Mouse (Mus musculus) frontal cortex, adult 2 months (tissue): ENCODE measurements around the gene Sgms1. TPM values are rescaled to one million over a fixed set of nuclear protein-coding genes. Genes with fewer than 3 reads are reported as not detected.

Experiments
- DNase-seq, 2 experiments: peaks; one replicate each; pipeline ENCODE4 v3.0.0; 2022; ENCODE audit warnings: low spot score in 1 of 2; ENCODE audit errors: extremely low spot score in 1 of 2
- polyA plus RNA-seq: library from polyadenylated mRNA; depleted of rRNA; stranded (reverse); fragments of >200 nt; gene quantifications from 2 replicates; pipeline ENCODE4 v1.2.3, GENCODE M21; 2012

Sgms1 gene
- polyA plus RNA-seq, 1 experiment: 27.9 TPM

DNA sequence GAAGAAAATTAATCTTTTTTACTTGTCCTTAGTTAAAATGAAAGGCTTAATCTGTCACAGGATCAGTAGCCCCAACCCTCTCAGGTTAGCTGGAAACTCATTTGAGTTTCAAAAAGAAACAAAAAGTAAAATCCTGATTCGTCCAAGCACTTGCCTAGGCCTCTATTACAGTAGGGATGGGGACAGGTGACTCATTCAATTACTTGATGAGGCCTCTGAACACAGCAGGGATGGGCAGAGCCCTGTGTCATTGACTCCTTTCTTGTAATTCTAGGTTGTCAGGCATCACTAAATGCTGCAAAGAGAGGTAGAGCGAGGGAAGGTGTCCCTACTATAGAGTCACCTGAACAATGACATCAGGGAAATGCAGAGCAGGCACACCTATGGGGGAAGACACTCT, 115.4 kb downstream of the Sgms1 start:
- DNase-seq: no peak

DNA sequence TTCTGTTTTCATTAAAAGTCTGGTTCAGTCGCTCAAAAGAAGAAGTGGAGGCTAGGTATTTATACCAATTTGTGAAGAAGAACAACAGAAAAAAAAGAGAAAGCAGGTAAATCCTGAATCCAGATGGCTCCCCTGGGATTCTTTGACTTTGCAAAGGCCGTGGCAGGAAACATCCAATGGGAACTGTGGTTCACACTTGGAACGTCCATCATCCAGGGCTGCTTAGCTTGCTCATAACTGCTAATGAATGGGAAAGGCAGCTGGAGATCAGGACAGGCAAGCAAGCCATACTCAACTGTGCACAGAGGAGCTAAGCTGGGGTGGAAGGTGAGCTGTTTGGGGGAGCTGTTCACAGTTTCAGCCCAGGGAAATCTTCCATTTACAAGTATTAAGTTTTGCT, 115.8 kb downstream of the Sgms1 start:
- DNase-seq: no peak

DNA sequence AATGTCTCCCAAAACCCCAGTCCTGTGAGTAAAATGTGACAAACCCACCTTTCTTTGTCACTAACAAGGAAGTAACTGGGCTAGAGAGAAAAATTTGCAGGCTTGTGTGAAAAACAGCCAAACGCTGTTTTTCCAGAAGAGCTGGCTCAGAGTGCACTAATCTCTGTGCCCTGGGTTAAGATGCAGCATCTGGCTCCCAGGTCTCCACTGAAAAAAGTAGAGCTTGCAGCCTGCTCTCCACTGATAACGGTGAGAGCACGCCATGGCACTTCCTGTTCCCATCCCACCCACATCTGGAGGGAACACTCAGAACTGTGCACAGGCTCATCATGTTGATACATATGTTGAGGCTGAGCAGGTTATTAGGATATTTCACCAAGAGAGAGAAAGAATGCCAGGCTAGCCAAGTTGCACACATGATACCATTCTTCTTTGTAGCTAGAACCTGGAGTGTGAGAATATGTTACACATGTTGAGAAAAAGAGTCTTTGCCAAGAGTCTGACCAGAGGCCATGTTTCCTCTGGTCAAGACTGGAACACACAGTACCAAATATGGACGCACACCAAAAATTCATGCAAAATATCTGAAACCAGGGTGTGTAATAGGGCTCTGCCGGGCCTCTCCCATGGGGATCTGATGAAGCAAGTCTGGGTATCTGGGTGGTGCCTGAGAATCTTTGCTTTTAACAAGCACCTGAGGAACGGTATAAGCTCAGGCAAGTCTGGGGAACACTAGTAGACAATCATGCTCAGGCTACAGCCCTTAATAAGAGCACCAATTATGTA, 116.8 kb downstream of the Sgms1 start:
- no peak for DNase-seq

- DNase-seq: no peak
Measured at GRCm38 (mm10) chr19:32271455-32272200, 117.9 kb downstream of the Sgms1 start.

- no peak for DNase-seq
Measured at GRCm38 (mm10) chr19:32269844-32270176, 119.7 kb downstream of the Sgms1 start.

- DNase-seq: no peak
Measured at GRCm38 (mm10) chr19:32269141-32269843, 120.2 kb downstream of the Sgms1 start.

DNA sequence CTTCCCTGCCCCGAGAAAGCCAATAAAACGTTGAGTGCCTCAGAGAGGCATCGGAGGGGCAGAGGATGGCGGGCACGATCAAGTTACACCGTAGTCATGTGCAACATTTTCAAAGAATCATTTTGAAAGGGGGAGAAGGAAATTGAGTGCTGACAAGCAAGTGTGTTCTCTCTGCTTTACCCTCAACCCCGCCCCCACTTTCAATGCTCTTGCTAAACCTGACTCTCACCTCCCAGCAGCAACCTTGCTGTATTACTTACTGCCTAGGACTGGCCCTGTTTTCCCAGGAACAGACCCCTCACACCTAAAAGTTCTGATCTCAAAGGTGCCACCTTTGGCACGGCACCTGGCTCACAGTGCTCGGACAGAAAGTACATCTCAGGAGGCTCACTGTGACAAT, 121.0 kb downstream of the Sgms1 start:
- DNase-seq: no peak

DNA sequence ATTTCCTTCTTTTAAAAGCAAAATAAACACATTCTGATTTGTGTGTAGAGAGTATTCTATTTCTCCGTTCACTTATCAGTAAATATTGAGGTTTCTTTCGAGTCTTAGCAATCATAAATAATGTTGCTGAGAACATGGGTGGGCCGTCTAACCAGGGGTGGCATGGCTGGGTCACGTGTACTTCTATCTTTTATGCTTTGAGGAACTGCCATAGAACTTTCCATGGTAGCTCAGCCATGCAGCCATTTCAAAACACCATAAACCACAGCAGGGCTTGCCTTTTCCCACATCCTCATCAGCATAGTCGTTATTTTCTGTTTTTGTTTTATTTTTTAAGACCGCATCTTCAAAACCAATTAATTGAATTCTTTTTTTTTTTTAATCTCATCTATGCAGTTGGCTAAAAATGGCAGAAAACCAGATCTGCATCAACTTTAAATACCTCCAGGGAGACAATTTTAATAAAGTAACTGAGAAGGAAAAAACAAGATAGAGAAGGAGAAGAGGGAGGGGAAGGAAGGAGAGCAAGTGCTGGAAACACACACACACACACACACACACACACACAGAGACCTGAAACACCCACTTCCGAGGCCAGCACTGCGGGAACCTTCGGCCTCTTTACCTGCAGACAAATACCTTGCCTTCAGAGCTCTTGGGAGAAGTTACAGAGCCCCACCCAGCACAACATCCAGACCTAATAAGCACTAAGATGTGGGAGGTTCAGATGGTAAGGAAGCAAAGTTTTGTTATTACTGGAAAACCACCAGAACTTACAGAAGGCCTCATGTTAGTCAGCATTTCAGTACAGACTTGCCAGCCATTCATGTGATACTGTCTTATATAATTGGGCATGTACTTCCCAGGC, 122.9 kb downstream of the Sgms1 start:
- peak in 1 of 2 experiments; percentile 46 for DNase-seq

DNA sequence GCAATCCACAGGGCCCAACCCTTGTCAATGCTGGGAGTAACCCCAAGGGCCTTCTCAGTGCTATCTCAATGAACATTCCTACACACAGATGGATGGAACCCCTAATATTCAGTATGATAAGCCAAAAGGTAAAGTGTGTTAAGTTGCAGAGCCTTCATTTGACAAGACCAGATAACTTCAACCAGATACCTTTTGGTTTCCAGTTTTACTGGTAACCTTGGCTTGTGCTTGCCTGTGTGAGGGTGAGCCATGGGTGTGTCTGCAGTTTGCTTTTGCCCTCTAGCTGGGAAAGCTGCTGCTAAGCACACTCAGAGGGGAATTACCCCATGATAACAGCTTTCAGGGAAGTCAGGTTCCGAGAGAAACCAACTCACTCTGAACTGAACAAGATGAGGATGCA, 125.8 kb downstream of the Sgms1 start:
- DNase-seq: no peak

GRCm38 (mm10) chr19:32262805-32263572, 126.5 kb downstream of the Sgms1 start:
- no peak for DNase-seq

GRCm38 (mm10) chr19:32260869-32261688, 128.4 kb downstream of the Sgms1 start:
- DNase-seq: no peak

- no peak for DNase-seq
Measured at GRCm38 (mm10) chr19:32259830-32260229, 129.7 kb downstream of the Sgms1 start.

- no peak for DNase-seq
Measured at GRCm38 (mm10) chr19:32259048-32259447, 130.5 kb downstream of the Sgms1 start.

DNA sequence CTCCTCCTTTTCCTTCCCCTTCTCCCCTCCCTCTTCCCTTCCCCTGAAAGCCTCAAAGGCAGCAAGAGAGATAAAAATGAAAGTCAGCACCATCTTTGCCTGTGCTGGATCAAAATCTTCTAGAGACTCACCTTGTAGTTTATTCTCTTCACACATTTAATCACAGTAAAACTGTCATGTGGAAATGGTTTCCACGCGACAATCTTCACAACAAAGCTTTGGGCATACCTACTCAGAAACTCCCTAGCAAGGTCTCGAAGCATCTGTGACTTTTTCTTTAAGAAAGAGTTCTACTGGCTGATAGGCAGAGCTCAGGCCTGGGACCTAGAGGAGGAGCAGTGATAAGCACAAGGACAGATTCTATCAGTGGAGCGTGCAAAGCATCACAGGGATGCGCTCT, 131.4 kb downstream of the Sgms1 start:
- no peak for DNase-seq

- DNase-seq: no peak
Measured at GRCm38 (mm10) chr19:32257616-32258015, 131.9 kb downstream of the Sgms1 start.

DNA sequence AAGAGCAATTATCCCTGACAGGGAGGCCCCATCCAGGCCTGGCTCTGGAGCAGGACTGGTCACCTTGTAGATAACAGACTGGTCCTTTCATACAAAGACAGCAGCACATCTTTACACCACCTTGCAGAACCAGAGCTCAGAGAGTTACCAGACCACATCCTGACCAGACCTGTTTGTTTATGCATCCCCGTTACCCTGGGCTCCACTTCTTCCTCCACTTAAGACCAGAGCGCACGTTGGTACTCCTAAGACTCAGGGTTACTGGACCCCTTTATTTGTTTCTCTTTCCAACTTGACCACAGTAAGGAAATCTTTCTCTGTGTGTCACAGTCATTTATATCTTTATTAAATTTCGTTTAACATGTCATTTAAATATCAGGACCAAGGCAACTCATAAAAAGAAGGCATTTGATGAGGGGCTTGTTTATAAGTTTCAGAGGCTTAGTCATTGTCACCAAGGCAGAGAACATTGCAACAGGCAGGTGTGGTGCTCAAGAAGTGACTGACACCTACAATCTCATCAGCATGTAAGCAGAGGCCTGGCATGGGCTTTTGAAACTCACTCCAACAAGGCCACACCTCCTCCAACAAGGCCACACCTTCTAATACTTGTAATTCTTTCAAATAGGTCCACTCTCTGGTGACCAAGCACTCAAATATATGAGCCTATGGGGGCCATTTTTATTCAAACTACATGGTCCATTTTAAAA, 132.7 kb downstream of the Sgms1 start:
- no peak for DNase-seq

- DNase-seq: no peak
Measured at GRCm38 (mm10) chr19:32255429-32256185, 133.9 kb downstream of the Sgms1 start.
